Mouse (Mus musculus) heart, embryonic 11.5 days (tissue): ENCODE measurements around the gene Gm42715. TPM values are rescaled to one million over a fixed set of nuclear protein-coding genes. Genes with fewer than 3 reads are reported as not detected.

Experiments
- ATAC-seq: fragments of 200-750 bp; cut with Nextera tagmentation; replicated peaks from 2 replicates; pipeline ENCODE4 v1.8.0; 2017; ENCODE audit warnings: moderate library complexity; ENCODE audit not compliant: insufficient number of reproducible peaks, low FRiP score, low TSS enrichment
- H3K27ac ChIP-seq: fragments of 300-500 bp; sonication (generic); 2 replicates; pipeline ENCODE4 v1.5.1; 2014; ENCODE audit warnings: mild to moderate bottlenecking, low read depth, low read length
- H3K27me3 ChIP-seq: fragments of 300-500 bp; sonication (generic); 2 replicates; pipeline ENCODE4 v1.6.1; 2014; ENCODE audit warnings: mild to moderate bottlenecking, low read length, mixed read lengths; ENCODE audit not compliant: control insufficient read depth, insufficient read depth
- H3K36me3 ChIP-seq: fragments of 300-500 bp; sonication (generic); 2 replicates; pipeline ENCODE4 v1.6.1; 2014; ENCODE audit warnings: mild to moderate bottlenecking, low read length, moderate library complexity, mixed read lengths; ENCODE audit not compliant: control insufficient read depth, insufficient read depth
- H3K4me1 ChIP-seq: fragments of 300-500 bp; sonication (generic); 2 replicates; pipeline ENCODE4 v1.6.1; 2014; ENCODE audit warnings: low read length; ENCODE audit not compliant: control insufficient read depth, insufficient read depth
- H3K4me2 ChIP-seq: fragments of 300-500 bp; sonication (generic); 2 replicates; pipeline ENCODE4 v1.6.1; 2014; ENCODE audit warnings: mild to moderate bottlenecking, moderate library complexity
- H3K4me3 ChIP-seq: fragments of 300-500 bp; sonication (generic); 2 replicates; pipeline ENCODE4 v1.5.1; 2014; ENCODE audit warnings: low read depth, low read length
- H3K9ac ChIP-seq: fragments of 300-500 bp; sonication (generic); 2 replicates; pipeline ENCODE4 v1.6.1; 2014; ENCODE audit warnings: mild to moderate bottlenecking, low read depth, low read length, moderate library complexity
- H3K9me3 ChIP-seq: fragments of 300-500 bp; sonication (generic); replicated peaks from 2 replicates; pipeline ENCODE4 v1.6.1; 2016; ENCODE audit warnings: low read length; ENCODE audit not compliant: control insufficient read depth
- WGBS: fragments of 180-500 bp; shearing (Covaris S2); extraction: QIAGEN DNeasy Blood & Tissue Kit; methylation state at CpG from one replicate; pipeline ENCODE4 v1.1.7; 2014; ENCODE audit not compliant: insufficient replicate concordance; 5-methylcytosine and 5-hydroxymethylcytosine counted together
- polyA plus RNA-seq: library from polyadenylated mRNA; unstranded; fragments of >200 nt; fragmentation: Nextera tagmentation; extraction: Ambion mirVana; gene quantifications from 2 replicates; pipeline ENCODE4 v1.2.1, GENCODE M21; 2014

The Gm42715 gene
- polyA plus RNA-seq, 1 experiment from 2014 or later = 12.6 TPM

DNA sequence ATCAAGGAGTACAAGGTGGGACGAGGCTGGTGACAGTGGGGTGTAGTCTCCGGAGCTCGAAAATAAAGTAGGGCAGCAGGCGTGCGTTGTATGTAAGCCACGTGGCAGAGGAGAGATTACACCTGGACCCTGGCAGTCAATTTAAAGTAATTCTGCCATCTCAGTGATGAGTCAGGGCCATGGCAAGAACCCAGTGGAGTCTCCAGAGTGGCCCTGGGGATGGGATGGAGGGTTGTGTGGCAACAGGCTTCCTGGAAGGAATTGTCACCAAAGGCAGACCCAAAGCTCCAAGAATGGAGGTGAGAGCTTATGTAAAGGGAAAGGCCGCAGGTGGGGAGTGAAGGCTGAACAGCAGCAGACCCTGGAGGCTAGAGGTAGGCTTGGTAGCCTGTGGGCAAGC is 81.2 kb downstream of the Gm42715 start:
- H3K4me3 ChIP-seq = no peak overlapping the region
- no peak overlapping the region for H3K27ac ChIP-seq
- no peaks in the 10 kb centered on the region for H3K4me1 ChIP-seq
- ATAC-seq = no peak
- no peaks in the 10 kb centered on the region for H3K9me3 ChIP-seq
- 95% methylated on average over 7 of the region's 7 CpGs for WGBS
- no peaks in the 10 kb centered on the region for H3K27me3 ChIP-seq
- H3K9ac ChIP-seq = no peak overlapping the region
- H3K36me3 ChIP-seq = peaks cover 61% of the 10 kb centered on the region
- H3K4me2 ChIP-seq = no peak overlapping the region

DNA sequence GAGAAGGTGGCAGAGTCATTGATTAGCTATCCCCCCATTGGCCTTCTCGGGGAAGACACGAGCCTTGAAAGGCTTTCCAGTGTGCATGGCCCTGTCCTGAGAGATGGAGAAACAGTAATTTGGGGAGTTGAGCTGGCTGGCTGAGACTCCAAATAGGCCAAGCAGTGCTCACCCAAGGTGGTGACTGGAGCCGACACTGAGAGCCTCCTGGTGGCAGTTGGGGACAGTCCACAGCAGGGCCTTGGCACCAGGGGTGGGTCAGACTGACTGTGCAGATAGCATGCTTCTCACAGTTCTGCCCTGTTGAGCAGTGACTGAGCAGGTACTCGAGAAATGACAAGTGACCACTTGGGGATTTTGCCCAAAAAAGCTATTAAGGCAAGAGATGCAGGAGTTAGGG is 82.4 kb downstream of the Gm42715 start:
- Histone ChIP-seq H3K27ac (no peak overlapping the region), H3K4me2 (no peak overlapping the region), H3K9me3 (no peaks in the 10 kb centered on the region), H3K4me3 (no peak overlapping the region), H3K9ac (no peak overlapping the region), H3K36me3 (peaks cover 53% of the 10 kb centered on the region), H3K4me1 (no peaks in the 10 kb centered on the region), H3K27me3 (no peaks in the 10 kb centered on the region)
- no peak for ATAC-seq
- 79% methylated on average over 4 of the region's 4 CpGs for WGBS

- no peak overlapping the region for H3K4me3 ChIP-seq
- H3K4me2 ChIP-seq = no peak overlapping the region
- H3K9me3 ChIP-seq = no peaks in the 10 kb centered on the region
- H3K27me3 ChIP-seq = no peaks in the 10 kb centered on the region
- H3K9ac ChIP-seq = no peak overlapping the region
- no peak overlapping the region for H3K27ac ChIP-seq
- H3K4me1 ChIP-seq = no peaks in the 10 kb centered on the region
- no peak for ATAC-seq
- H3K36me3 ChIP-seq = peaks cover 42% of the 10 kb centered on the region
- WGBS = 84% methylated on average over 2 of the region's 2 CpGs
These were observed 83.5 kb downstream of the Gm42715 start for GRCm38 (mm10) chr7:127602903-127603302.

DNA sequence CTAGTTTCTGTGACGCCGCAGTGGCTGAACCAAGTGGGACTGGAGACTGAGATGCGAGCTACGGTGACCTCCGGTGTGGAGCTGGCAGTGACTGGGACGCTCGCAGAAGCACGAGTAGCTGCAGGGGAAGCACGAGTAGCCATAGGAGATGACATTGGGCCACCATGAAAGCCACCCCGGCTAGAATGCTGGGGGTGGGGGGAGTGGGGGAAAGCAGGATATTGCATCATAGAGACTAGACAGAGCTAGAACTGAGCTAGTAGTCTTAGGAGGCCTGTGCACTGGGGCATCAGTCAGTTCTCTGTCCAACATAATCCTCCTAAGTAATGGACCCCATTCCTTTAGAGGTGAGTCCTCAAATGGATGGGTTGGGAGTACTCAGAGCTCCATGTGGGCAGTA is 84.9 kb downstream of the Gm42715 start:
- Histone ChIP-seq H3K4me3 (no peak overlapping the region), H3K4me2 (no peak overlapping the region), H3K9me3 (no peaks in the 10 kb centered on the region), H3K4me1 (no peaks in the 10 kb centered on the region), H3K9ac (no peak overlapping the region), H3K27ac (no peak overlapping the region), H3K36me3 (peaks cover 41% of the 10 kb centered on the region), H3K27me3 (no peaks in the 10 kb centered on the region)
- ATAC-seq = no peak
- WGBS = 85% methylated on average over 10 of the region's 10 CpGs

- 81% methylated on average over 6 of the region's 6 CpGs for WGBS
- peaks cover 52% of the 10 kb centered on the region for H3K36me3 ChIP-seq
- no peak overlapping the region for H3K4me2 ChIP-seq
- H3K9ac ChIP-seq = no peak overlapping the region
- no peak for ATAC-seq
- H3K27ac ChIP-seq = no peak overlapping the region
- no peaks in the 10 kb centered on the region for H3K4me1 ChIP-seq
- H3K27me3 ChIP-seq = no peaks in the 10 kb centered on the region
- H3K4me3 ChIP-seq = no peak overlapping the region
- H3K9me3 ChIP-seq = peaks cover 18% of the 10 kb centered on the region
These were observed 87.8 kb downstream of the Gm42715 start for GRCm38 (mm10) chr7:127607150-127607549.

GRCm38 (mm10) chr7:127611011-127611410 is 91.6 kb downstream of the Gm42715 start:
- peaks cover 19% of the 10 kb centered on the region for H3K9me3 ChIP-seq
- peaks cover 8% of the 10 kb centered on the region for H3K4me1 ChIP-seq
- H3K27me3 ChIP-seq = no peaks in the 10 kb centered on the region
- no peak overlapping the region for H3K27ac ChIP-seq
- H3K4me3 ChIP-seq = no peak overlapping the region
- no peak overlapping the region for H3K9ac ChIP-seq
- H3K4me2 ChIP-seq = no peak overlapping the region
- H3K36me3 ChIP-seq = peaks cover 47% of the 10 kb centered on the region
- WGBS = 97% methylated on average over 29 of the region's 29 CpGs
- ATAC-seq = no peak

DNA sequence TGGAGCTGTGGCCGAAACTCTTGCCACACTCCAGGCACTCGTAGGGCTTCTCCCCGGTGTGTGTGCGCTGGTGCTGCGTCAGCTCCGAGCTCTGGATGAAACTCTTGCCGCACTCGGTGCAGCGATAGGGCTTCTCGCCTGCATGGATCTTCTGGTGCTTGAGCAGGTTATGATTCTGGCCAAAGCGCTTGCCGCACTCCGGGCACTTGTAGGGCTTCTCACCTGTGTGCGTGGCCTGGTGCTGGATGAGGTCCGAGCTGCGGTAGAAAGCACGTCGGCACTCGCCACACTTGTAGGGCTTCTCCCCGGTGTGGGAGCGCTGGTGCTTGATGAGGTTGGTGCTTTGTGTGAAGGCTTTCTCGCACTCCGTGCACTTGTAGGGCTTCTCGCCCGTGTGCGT is 92.2 kb downstream of the Gm42715 start:
- 94% methylated on average over 26 of the region's 26 CpGs for WGBS
- Histone ChIP-seq H3K4me1 (peaks cover 8% of the 10 kb centered on the region), H3K9ac (no peak overlapping the region), H3K9me3 (peaks cover 19% of the 10 kb centered on the region), H3K4me3 (no peak overlapping the region), H3K36me3 (peaks cover 47% of the 10 kb centered on the region), H3K27ac (no peak overlapping the region), H3K4me2 (no peak overlapping the region), H3K27me3 (no peaks in the 10 kb centered on the region)
- no peak for ATAC-seq

- Histone ChIP-seq H3K9me3 (peaks cover 19% of the 10 kb centered on the region), H3K4me3 (peak overlapping the region; percentile 99; the same call in 1 of the 2 replicates), H3K9ac (no peak overlapping the region), H3K4me1 (peaks cover 8% of the 10 kb centered on the region), H3K27me3 (no peaks in the 10 kb centered on the region), H3K27ac (no peak overlapping the region), H3K4me2 (peak overlapping the region; percentile 67), H3K36me3 (peaks cover 40% of the 10 kb centered on the region)
- no peak for ATAC-seq
- WGBS = 78% methylated on average over 8 of the region's 8 CpGs
These were observed 94.1 kb downstream of the Gm42715 start for GRCm38 (mm10) chr7:127613501-127613900.

DNA sequence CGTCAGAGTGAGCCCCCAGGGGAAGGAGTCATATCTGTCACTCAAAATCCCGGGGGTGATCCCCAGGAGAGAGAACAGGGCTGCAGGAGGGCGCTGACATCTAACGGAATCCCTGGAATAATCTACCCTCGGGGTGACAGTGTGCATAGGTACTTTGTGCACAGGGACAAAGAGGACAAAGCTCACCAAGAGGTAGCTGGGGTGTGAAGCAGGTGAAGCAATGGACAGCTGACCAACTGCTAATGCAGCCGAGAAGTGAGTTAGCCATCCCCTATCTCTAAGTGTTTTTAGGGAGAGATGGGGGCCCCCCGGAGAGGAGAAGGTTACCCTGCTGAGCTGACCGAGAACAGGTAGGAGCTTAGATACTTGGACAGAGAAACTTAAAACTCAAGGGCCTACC is 94.7 kb downstream of the Gm42715 start:
- Histone ChIP-seq H3K36me3 (peaks cover 36% of the 10 kb centered on the region), H3K27ac (peak overlapping the region; percentile 91), H3K27me3 (no peaks in the 10 kb centered on the region), H3K4me3 (peak overlapping the region; percentile 99), H3K9ac (peak overlapping the region; percentile 98), H3K4me2 (peak overlapping the region; percentile 67), H3K9me3 (peaks cover 19% of the 10 kb centered on the region), H3K4me1 (peaks cover 8% of the 10 kb centered on the region)
- WGBS = 28% methylated on average over 8 of the region's 8 CpGs
- no peak for ATAC-seq
